Mouse (Mus musculus) neural tube, embryonic 11.5 days (tissue): ENCODE data around the gene Gm20425. TPM values are rescaled to one million over a fixed set of nuclear protein-coding genes. Genes with fewer than 3 reads are reported as not detected.

Experiments used
- ATAC-seq: fragments of 200-750 bp; cut with Nextera tagmentation; 2 replicates; pipeline ENCODE4 v1.8.0; 2017; ENCODE audit warnings: moderate number of reproducible peaks, mild to moderate bottlenecking, moderate TSS enrichment, moderate library complexity; ENCODE audit not compliant: insufficient read depth, low FRiP score, low TSS enrichment
- DNase-seq: peaks from one replicate; pipeline ENCODE4 v3.0.0-alpha.2; 2015; ENCODE audit warnings: low spot score
- H3K27ac ChIP-seq: fragments of 300-500 bp; sonication (generic); 2 replicates; pipeline ENCODE4 v1.5.1; 2014; ENCODE audit warnings: low read depth, mild to moderate bottlenecking, low read length
- H3K27me3 ChIP-seq: fragments of 300-500 bp; sonication (generic); 2 replicates; pipeline ENCODE4 v1.6.1; 2014; ENCODE audit warnings: mild to moderate bottlenecking, low read length, mixed read lengths; ENCODE audit not compliant: control insufficient read depth, insufficient read depth
- H3K36me3 ChIP-seq: fragments of 300-500 bp; sonication (generic); 2 replicates; pipeline ENCODE4 v1.6.1; 2014; ENCODE audit warnings: mild to moderate bottlenecking, low read length, moderate library complexity, mixed read lengths; ENCODE audit not compliant: control insufficient read depth, insufficient read depth
- H3K4me1 ChIP-seq: fragments of 300-500 bp; sonication (generic); 2 replicates; pipeline ENCODE4 v1.6.1; 2014; ENCODE audit warnings: low read length, mixed read lengths; ENCODE audit not compliant: control insufficient read depth, insufficient read depth
- H3K4me2 ChIP-seq: fragments of 300-500 bp; sonication (generic); 2 replicates; pipeline ENCODE4 v1.6.1; 2014; ENCODE audit warnings: low read depth, mild to moderate bottlenecking, moderate library complexity
- H3K4me3 ChIP-seq: fragments of 300-500 bp; sonication (generic); 2 replicates; pipeline ENCODE4 v1.5.1; 2014; ENCODE audit warnings: low read depth, low read length
- H3K9ac ChIP-seq: fragments of 300-500 bp; sonication (generic); 2 replicates; pipeline ENCODE4 v1.6.1; 2014; ENCODE audit warnings: mild to moderate bottlenecking, low read length
- H3K9me3 ChIP-seq: fragments of 300-500 bp; sonication (generic); 2 replicates; pipeline ENCODE4 v1.6.1; 2016; ENCODE audit warnings: low read length; ENCODE audit not compliant: control insufficient read depth
- WGBS: fragments of 180-500 bp; shearing (Covaris S2); extraction: QIAGEN DNeasy Blood & Tissue Kit; methylation state at CpG from one replicate; pipeline ENCODE4 v1.1.7; 2014; 5-methylcytosine and 5-hydroxymethylcytosine counted together
- polyA plus RNA-seq: library from polyadenylated mRNA; unstranded; fragments of >200 nt; fragmentation: Nextera tagmentation; extraction: Ambion mirVana; gene quantifications from 2 replicates; pipeline ENCODE4 v1.2.1, GENCODE M21; 2014

Gene Gm20425
- polyA plus RNA-seq, 1 experiment from 2014 or later, result not detected

GRCm38 (mm10) chr9:103154568-103154967 lies 75.5 kb downstream of the Gm20425 start:
- WGBS, result 89% methylated on average over 2 of the region's 2 CpGs

GRCm38 (mm10) chr9:103153286-103153685 lies 76.8 kb downstream of the Gm20425 start:
- no peaks in the 10 kb centered on the region for H3K9me3 ChIP-seq
- H3K36me3 ChIP-seq, result no peaks in the 10 kb centered on the region
- H3K27ac ChIP-seq, result no peak overlapping the region
- ATAC-seq (no peak), DNase-seq (no peak)
- H3K4me3 ChIP-seq, result no peak overlapping the region
- H3K27me3 ChIP-seq, result no peaks in the 10 kb centered on the region
- WGBS, result 78% methylated on average over 5 of the region's 5 CpGs
- no peak overlapping the region for H3K9ac ChIP-seq
- H3K4me1 ChIP-seq, result no peaks in the 10 kb centered on the region
- H3K4me2 ChIP-seq, result no peak overlapping the region

More at GRCm38 (mm10) chr9:103154568-103154967, 75.5 kb downstream of the Gm20425 start:
- H3K36me3 ChIP-seq, result no peaks in the 10 kb centered on the region
- H3K27me3 ChIP-seq, result no peaks in the 10 kb centered on the region
- no peak for ATAC-seq
- H3K4me3 ChIP-seq, result no peak overlapping the region
- no peaks in the 10 kb centered on the region for H3K9me3 ChIP-seq
- DNase-seq, result no peak
- no peaks in the 10 kb centered on the region for H3K4me1 ChIP-seq
- H3K9ac ChIP-seq, result no peak overlapping the region
- H3K27ac ChIP-seq, result no peak overlapping the region
- H3K4me2 ChIP-seq, result no peak overlapping the region

- H3K27ac ChIP-seq, result no peak overlapping the region
- H3K4me3 ChIP-seq, result no peak overlapping the region
- no peak overlapping the region for H3K4me2 ChIP-seq
- H3K9me3 ChIP-seq, result no peaks in the 10 kb centered on the region
- H3K27me3 ChIP-seq, result no peaks in the 10 kb centered on the region
- 87% methylated on average over 12 of the region's 12 CpGs for WGBS
- DNase-seq (no peak), ATAC-seq (no peak)
- no peak overlapping the region for H3K9ac ChIP-seq
- H3K4me1 ChIP-seq, result peaks cover 18% of the 10 kb centered on the region
- no peaks in the 10 kb centered on the region for H3K36me3 ChIP-seq
Measured at GRCm38 (mm10) chr9:103149074-103149799, 80.9 kb downstream of the Gm20425 start.

- Histone ChIP-seq H3K27ac (peak overlapping the region; percentile 69), H3K9me3 (no peaks in the 10 kb centered on the region), H3K4me3 (no peak overlapping the region), H3K4me1 (peaks cover 22% of the 10 kb centered on the region), H3K27me3 (no peaks in the 10 kb centered on the region), H3K36me3 (no peaks in the 10 kb centered on the region), H3K9ac (no peak overlapping the region), H3K4me2 (no peak overlapping the region)
- 58% methylated on average over 13 of the region's 13 CpGs for WGBS
- ATAC-seq, result 0 out of 2 replicates have a peak, but pooled peaks have one; percentile 51
- no peak for DNase-seq
Measured at GRCm38 (mm10) chr9:103147103-103147502, 83.0 kb downstream of the Gm20425 start.

- no peak overlapping the region for H3K4me2 ChIP-seq
- H3K27me3 ChIP-seq, result no peaks in the 10 kb centered on the region
- H3K36me3 ChIP-seq, result no peaks in the 10 kb centered on the region
- 20% methylated on average over 9 of the region's 9 CpGs for WGBS
- ATAC-seq (peak; percentile 82), DNase-seq (peak; percentile 65)
- peak overlapping the region; percentile 69 for H3K27ac ChIP-seq
- H3K4me3 ChIP-seq, result no peak overlapping the region
- H3K4me1 ChIP-seq, result peaks cover 22% of the 10 kb centered on the region
- H3K9me3 ChIP-seq, result no peaks in the 10 kb centered on the region
- H3K9ac ChIP-seq, result no peak overlapping the region
Measured at GRCm38 (mm10) chr9:103146703-103147102, 83.4 kb downstream of the Gm20425 start.

- DNase-seq, result no peak
- H3K27me3 ChIP-seq, result no peaks in the 10 kb centered on the region
- peak overlapping the region; percentile 69; the same call in 1 of the 2 replicates for H3K27ac ChIP-seq
- no peak overlapping the region for H3K4me2 ChIP-seq
- 84% methylated on average over 10 of the region's 10 CpGs for WGBS
- H3K9ac ChIP-seq, result no peak overlapping the region
- peak; percentile 60 for ATAC-seq
- H3K9me3 ChIP-seq, result no peaks in the 10 kb centered on the region
- peaks cover 2% of the 10 kb centered on the region; the same call in 1 of the 2 replicates for H3K36me3 ChIP-seq
- no peak overlapping the region for H3K4me3 ChIP-seq
- peaks cover 22% of the 10 kb centered on the region for H3K4me1 ChIP-seq
Measured at GRCm38 (mm10) chr9:103146257-103146656, 83.8 kb downstream of the Gm20425 start.

- WGBS, result 43% methylated on average over 5 of the region's 5 CpGs
Measured at GRCm38 (mm10) chr9:103145351-103145750, 84.8 kb downstream of the Gm20425 start.

GRCm38 (mm10) chr9:103143881-103144280 lies 86.2 kb downstream of the Gm20425 start:
- H3K27me3 ChIP-seq, result no peaks in the 10 kb centered on the region
- no peak overlapping the region for H3K27ac ChIP-seq
- 65% methylated on average over 4 of the region's 4 CpGs for WGBS
- peaks cover 22% of the 10 kb centered on the region for H3K4me1 ChIP-seq
- no peaks in the 10 kb centered on the region for H3K9me3 ChIP-seq
- no peak overlapping the region for H3K4me2 ChIP-seq
- peaks cover 2% of the 10 kb centered on the region; the same call in 1 of the 2 replicates for H3K36me3 ChIP-seq
- H3K9ac ChIP-seq, result no peak overlapping the region
- no peak overlapping the region for H3K4me3 ChIP-seq
- no peak for DNase-seq
- ATAC-seq, result no peak

More at GRCm38 (mm10) chr9:103145351-103145750, 84.8 kb downstream of the Gm20425 start:
- Histone ChIP-seq H3K9me3 (no peaks in the 10 kb centered on the region), H3K4me3 (no peak overlapping the region), H3K4me2 (no peak overlapping the region), H3K4me1 (peaks cover 22% of the 10 kb centered on the region), H3K27me3 (no peaks in the 10 kb centered on the region), H3K27ac (no peak overlapping the region), H3K9ac (no peak overlapping the region), H3K36me3 (peaks cover 2% of the 10 kb centered on the region; the same call in 1 of the 2 replicates)
- DNase-seq (no peak), ATAC-seq (no peak)

GRCm38 (mm10) chr9:103141266-103141665 lies 88.8 kb downstream of the Gm20425 start:
- WGBS, result 90% methylated on average over 7 of the region's 7 CpGs
- ATAC-seq, result no peak
- H3K4me1 ChIP-seq, result peaks cover 14% of the 10 kb centered on the region
- H3K4me3 ChIP-seq, result no peak overlapping the region
- no peaks in the 10 kb centered on the region for H3K27me3 ChIP-seq
- no peak overlapping the region for H3K9ac ChIP-seq
- DNase-seq, result no peak
- peaks cover 2% of the 10 kb centered on the region; the same call in 1 of the 2 replicates for H3K36me3 ChIP-seq
- no peak overlapping the region for H3K27ac ChIP-seq
- H3K9me3 ChIP-seq, result no peaks in the 10 kb centered on the region
- no peak overlapping the region for H3K4me2 ChIP-seq
